Mouse (Mus musculus) cerebellum, adult 2 months (tissue): ENCODE data around the gene Mapk1. TPM values are rescaled to one million over a fixed set of nuclear protein-coding genes. Genes with fewer than 3 reads are reported as not detected.

ENCODE experiments used
- DNase-seq, 2 experiments: peaks; one replicate each; pipeline ENCODE4 v3.0.0; 2021
- H3K27ac ChIP-seq: fragments of 200-500 bp; 2 replicates; pipeline ENCODE4 v1.5.1; 2012; ENCODE audit warnings: low read length, control low read depth, inconsistent platforms; ENCODE audit not compliant: insufficient read depth
- H3K27me3 ChIP-seq: fragments of 200-500 bp; 2 replicates; pipeline ENCODE4 v1.6.1; 2012; ENCODE audit warnings: inconsistent platforms, mild to moderate bottlenecking, low read length, moderate library complexity; ENCODE audit not compliant: control insufficient read depth, insufficient read depth
- H3K4me1 ChIP-seq: fragments of 200-500 bp; 2 replicates; pipeline ENCODE4 v1.6.1; 2011; ENCODE audit warnings: low read length; ENCODE audit not compliant: control insufficient read depth, insufficient read depth
- H3K4me3 ChIP-seq: fragments of 200-500 bp; replicated peaks from 2 replicates; pipeline ENCODE3; 2011; ENCODE audit warnings: mild to moderate bottlenecking, low read depth, low read length, control low read depth; ENCODE audit not compliant: insufficient read depth
- CTCF ChIP-seq: fragments of 200-500 bp; IDR thresholded peaks from 2 replicates; pipeline ENCODE4 v1.5.1; 2011; ENCODE audit warnings: low read depth, mild to moderate bottlenecking, control low read depth, low read length, moderate library complexity, borderline replicate concordance; ENCODE audit not compliant: insufficient read depth
- POLR2A ChIP-seq: fragments of 200-500 bp; IDR thresholded peaks from 2 replicates; pipeline ENCODE4 v1.6.1; 2011; ENCODE audit warnings: low read length, control low read depth, borderline replicate concordance; ENCODE audit not compliant: insufficient read depth
- WGBS: fragments of 180-500 bp; shearing (Covaris S2); methylation state at CpG from one replicate; pipeline ENCODE4 v1.1.7; 2018; 5-methylcytosine and 5-hydroxymethylcytosine counted together
- polyA plus RNA-seq: library from polyadenylated mRNA; depleted of rRNA; stranded (reverse); fragments of >200 nt; gene quantifications from 2 replicates; pipeline ENCODE4 v1.2.3, GENCODE M21; 2012; rRNA removed

The Mapk1 gene
- polyA plus RNA-seq, 1 experiment: 154 TPM

- Histone ChIP-seq H3K4me1 (no peaks in the 10 kb centered on the region; the same call in 1 of the 2 replicates), H3K4me3 (no peak overlapping the region), H3K27me3 (no peaks in the 10 kb centered on the region), H3K27ac (no peak overlapping the region)
- TF ChIP-seq POLR2A (no peak), CTCF (no peak)
- DNase-seq: no peak
These were observed 93.7 kb downstream of the Mapk1 start for GRCm38 (mm10) chr16:17076869-17077268.

GRCm38 (mm10) chr16:17078101-17078500, 94.9 kb downstream of the Mapk1 start:
- Histone ChIP-seq H3K27ac (no peak overlapping the region), H3K27me3 (no peaks in the 10 kb centered on the region), H3K4me1 (no peaks in the 10 kb centered on the region; the same call in 1 of the 2 replicates), H3K4me3 (no peak overlapping the region)
- whole genome bisulfite sequencing: 46% methylated on average over 7 of the region's 7 CpGs
- no peak for DNase-seq
- TF ChIP-seq POLR2A: no peak
- TF ChIP-seq CTCF: no peak

- DNase-seq: no peak
- Histone ChIP-seq H3K27ac (no peak overlapping the region), H3K27me3 (no peaks in the 10 kb centered on the region), H3K4me3 (no peak overlapping the region), H3K4me1 (no peaks in the 10 kb centered on the region; the same call in 1 of the 2 replicates)
- 85% methylated on average over 6 of the region's 6 CpGs for WGBS
- no peak for TF ChIP-seq POLR2A
- no peak for TF ChIP-seq CTCF
These were observed 99.1 kb downstream of the Mapk1 start for GRCm38 (mm10) chr16:17082121-17082792.

GRCm38 (mm10) chr16:17085636-17086035, 102.5 kb downstream of the Mapk1 start:
- no peaks in the 10 kb centered on the region; the same call in 1 of the 2 replicates for H3K4me1 ChIP-seq
- H3K27me3 ChIP-seq: no peaks in the 10 kb centered on the region
- no peak for DNase-seq
- TF ChIP-seq POLR2A (no peak), CTCF (no peak)
- 91% methylated on average over 4 of the region's 4 CpGs for WGBS
- no peak overlapping the region for H3K4me3 ChIP-seq
- H3K27ac ChIP-seq: no peak overlapping the region

- H3K27me3 ChIP-seq: no peaks in the 10 kb centered on the region
- H3K27ac ChIP-seq: no peak overlapping the region
- no peaks in the 10 kb centered on the region; the same call in 1 of the 2 replicates for H3K4me1 ChIP-seq
- H3K4me3 ChIP-seq: no peak overlapping the region
- TF ChIP-seq POLR2A (no peak), CTCF (no peak)
- WGBS: 86% methylated on average over 3 of the region's 3 CpGs
- DNase-seq: no peak
These were observed 103.1 kb downstream of the Mapk1 start for GRCm38 (mm10) chr16:17086241-17086640.

GRCm38 (mm10) chr16:17086669-17087193, 103.5 kb downstream of the Mapk1 start:
- no peak overlapping the region for H3K4me3 ChIP-seq
- no peak overlapping the region for H3K27ac ChIP-seq
- no peak for DNase-seq

GRCm38 (mm10) chr16:17088346-17088745, 105.2 kb downstream of the Mapk1 start:
- no peaks in the 10 kb centered on the region for H3K4me1 ChIP-seq
- H3K27me3 ChIP-seq: no peaks in the 10 kb centered on the region
- no peak for DNase-seq
- H3K27ac ChIP-seq: no peak overlapping the region
- no peak for TF ChIP-seq CTCF
- TF ChIP-seq POLR2A: no peak
- no peak overlapping the region for H3K4me3 ChIP-seq
- WGBS: 56% methylated on average over 3 of the region's 3 CpGs

More at GRCm38 (mm10) chr16:17086669-17087193, 103.5 kb downstream of the Mapk1 start:
- 53% methylated on average over 13 of the region's 13 CpGs for WGBS
- TF ChIP-seq CTCF (no peak), POLR2A (no peak)
- H3K27me3 ChIP-seq: no peaks in the 10 kb centered on the region
- no peaks in the 10 kb centered on the region for H3K4me1 ChIP-seq

GRCm38 (mm10) chr16:17096938-17097337, 113.8 kb downstream of the Mapk1 start:
- Histone ChIP-seq H3K27me3 (no peaks in the 10 kb centered on the region), H3K4me1 (no peaks in the 10 kb centered on the region), H3K4me3 (no peak overlapping the region), H3K27ac (no peak overlapping the region)
- no peak for TF ChIP-seq CTCF
- TF ChIP-seq POLR2A: no peak
- WGBS: 96% methylated on average over 3 of the region's 3 CpGs
- no peak for DNase-seq

Other genes with a start within 250 kb of the Mapk1 start
- 1.3 and 2.0 TPM in 2 replicates for gene Spag6l, start 153.9 kb upstream of the Mapk1 start, polyA plus RNA-seq
- gene Igll1, start 119.4 kb upstream of the Mapk1 start, polyA plus RNA-seq: not detected in 2 replicates
- 102 and 114 TPM in 2 replicates for gene Top3b, start 112.6 kb upstream of the Mapk1 start, polyA plus RNA-seq
- gene Vpreb1, start 112.5 kb upstream of the Mapk1 start, polyA plus RNA-seq: 0.40 TPM in 1 of 2 replicates, not detected in the other
- 32.6 and 36.4 TPM in 2 replicates for gene Ppm1f, start 86.9 kb upstream of the Mapk1 start, polyA plus RNA-seq
- 2.2 and 2.3 TPM in 2 replicates for gene Ypel1, start 86.3 kb downstream of the Mapk1 start, polyA plus RNA-seq
- 108 and 111 TPM in 2 replicates for gene Ppil2, start 127.9 kb downstream of the Mapk1 start, polyA plus RNA-seq
- gene 2610318N02Rik, start 141.8 kb downstream of the Mapk1 start, polyA plus RNA-seq: 0.81 and 1.2 TPM in 2 replicates
- gene Sdf2l1, start 149.0 kb downstream of the Mapk1 start, polyA plus RNA-seq: 20.4 and 21.5 TPM in 2 replicates
- gene Ydjc, start 161.2 kb downstream of the Mapk1 start, polyA plus RNA-seq: 13.8 and 15.3 TPM in 2 replicates
- 1.5 TPM in 2 replicates for gene Ccdc116, start 163.8 kb downstream of the Mapk1 start, polyA plus RNA-seq
- gene Ube2l3, start 219.3 kb downstream of the Mapk1 start, polyA plus RNA-seq: 128 and 133 TPM in 2 replicates
- 0.55 and 0.57 TPM in 2 replicates for gene Rimbp3, start 225.2 kb downstream of the Mapk1 start, polyA plus RNA-seq